Mouse (Mus musculus) right cerebral cortex, postnatal 10 days (tissue): ENCODE measurements around the gene Gsto2.
"Not testable (repeated sequence)": the region's sequence is repeated elsewhere in the genome, so short reads cannot be mapped to it uniquely, and the experiment has no call there.

Source experiments
- DNase-seq, 2 experiments: peaks; one replicate each; pipeline ENCODE4 v3.0.0; 2021; ENCODE audit warnings: low spot score in 2 of 2

The Gsto2 gene

DNA sequence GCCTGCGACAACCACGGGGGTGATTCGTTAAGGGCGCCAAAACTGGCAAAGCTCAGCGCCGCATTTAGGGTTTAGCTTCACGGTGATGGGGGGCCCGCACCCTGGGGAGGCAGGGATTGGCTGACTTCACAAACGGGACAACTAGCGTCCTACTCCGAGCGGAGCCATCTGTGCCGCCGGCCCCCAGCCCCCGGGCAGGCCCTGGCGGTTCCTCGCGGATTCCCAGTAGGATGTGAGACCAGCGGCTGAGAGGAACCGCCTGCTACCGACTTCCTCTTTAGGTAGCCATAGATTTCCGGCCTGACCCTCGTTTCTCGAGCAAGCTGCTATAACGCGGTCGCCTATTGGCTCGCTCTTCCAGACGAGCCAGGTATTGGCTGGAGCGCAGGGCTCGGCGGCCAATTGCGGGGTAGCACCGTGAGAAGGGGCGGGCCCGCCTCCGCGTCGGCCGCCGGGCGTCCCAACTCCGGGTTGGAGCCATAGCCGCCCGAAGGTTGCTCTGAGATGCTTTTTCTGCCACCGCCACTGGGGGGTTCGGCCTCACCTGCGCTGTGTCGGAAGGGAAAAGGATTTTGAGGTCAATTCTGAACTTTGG is at the start of gene Gsto2:
Gene Gsto2, plus strand, starts transcription at position 182 of the 595 bp plus-strand sequence.
- DNase-seq: peak; percentile 97 to 98

DNA sequence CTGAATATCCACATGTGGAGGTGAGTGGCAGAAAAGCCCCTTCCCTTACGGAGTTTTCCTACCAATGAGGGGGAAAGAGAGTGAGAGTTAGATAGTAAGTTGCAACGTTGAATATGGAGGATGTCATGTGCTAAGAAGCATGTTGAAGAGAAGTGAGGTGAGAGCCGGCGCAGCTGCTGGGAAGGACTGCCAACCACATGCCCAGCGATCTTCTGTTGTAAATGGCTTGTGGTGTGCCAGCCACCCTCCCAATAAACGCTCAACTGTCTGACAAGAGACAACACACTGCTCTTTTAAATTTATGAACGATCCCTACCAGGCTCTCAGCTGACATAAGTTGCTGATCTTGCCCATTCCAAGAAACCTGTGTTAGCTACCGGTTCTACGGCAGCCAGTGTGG is 47.6 kb upstream of the Gsto2 start:
- peak in 1 of 2 experiments; percentile 60 for DNase-seq

DNA sequence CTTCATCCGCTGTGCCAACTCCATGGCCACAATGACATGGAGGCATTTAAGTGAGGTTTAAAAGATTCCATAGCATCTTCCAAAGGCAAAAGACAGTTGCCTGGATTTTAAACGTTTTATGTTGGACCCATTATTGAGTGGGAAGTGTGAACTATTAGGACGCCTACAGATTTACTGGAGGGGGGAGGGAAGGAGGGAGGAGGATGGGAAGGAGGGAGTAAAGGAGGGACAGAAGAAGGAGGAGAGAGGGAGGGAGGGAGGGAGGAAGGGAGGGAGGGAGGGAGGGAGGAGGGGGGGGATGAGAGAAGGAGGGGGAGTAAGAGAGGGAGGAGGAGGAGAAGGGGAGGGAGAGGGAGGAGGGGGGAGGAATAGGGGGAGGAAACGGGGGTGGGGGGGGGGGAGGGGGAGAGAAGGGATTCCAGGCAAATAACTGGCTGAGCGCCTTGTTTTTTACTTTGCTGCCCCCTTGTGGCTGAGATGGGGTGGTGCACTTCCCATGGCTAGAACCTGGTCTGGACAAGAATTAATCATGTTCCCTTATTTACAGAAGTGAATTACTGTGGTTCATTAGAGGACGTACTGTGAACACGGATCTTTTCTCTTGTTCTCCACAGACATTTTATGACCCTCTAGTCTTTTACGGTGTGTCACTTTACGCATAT is 44.4 kb upstream of the Gsto2 start:
- peak; percentile 74 to 84 for DNase-seq

DNA sequence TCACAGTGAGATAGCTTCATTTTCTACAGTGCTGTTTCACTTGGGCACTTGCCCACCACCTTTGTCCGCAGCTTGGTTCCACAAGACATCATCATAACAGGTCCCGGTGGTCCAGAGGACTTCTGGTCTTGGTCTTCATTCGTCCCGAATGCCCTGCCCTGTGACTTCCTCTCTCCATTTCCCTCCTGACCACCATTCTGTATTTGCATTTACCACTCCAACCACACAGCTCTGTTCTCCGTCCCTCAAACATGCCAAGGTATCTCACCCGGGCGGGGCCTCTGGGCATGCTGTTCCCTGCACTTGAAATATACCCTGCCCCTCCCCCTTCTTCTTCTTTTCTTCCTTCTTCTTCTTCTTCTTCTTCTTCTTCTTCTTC is 43.9 kb upstream of the Gsto2 start:
- DNase-seq: peak in 1 of 2 experiments; percentile 20

DNA sequence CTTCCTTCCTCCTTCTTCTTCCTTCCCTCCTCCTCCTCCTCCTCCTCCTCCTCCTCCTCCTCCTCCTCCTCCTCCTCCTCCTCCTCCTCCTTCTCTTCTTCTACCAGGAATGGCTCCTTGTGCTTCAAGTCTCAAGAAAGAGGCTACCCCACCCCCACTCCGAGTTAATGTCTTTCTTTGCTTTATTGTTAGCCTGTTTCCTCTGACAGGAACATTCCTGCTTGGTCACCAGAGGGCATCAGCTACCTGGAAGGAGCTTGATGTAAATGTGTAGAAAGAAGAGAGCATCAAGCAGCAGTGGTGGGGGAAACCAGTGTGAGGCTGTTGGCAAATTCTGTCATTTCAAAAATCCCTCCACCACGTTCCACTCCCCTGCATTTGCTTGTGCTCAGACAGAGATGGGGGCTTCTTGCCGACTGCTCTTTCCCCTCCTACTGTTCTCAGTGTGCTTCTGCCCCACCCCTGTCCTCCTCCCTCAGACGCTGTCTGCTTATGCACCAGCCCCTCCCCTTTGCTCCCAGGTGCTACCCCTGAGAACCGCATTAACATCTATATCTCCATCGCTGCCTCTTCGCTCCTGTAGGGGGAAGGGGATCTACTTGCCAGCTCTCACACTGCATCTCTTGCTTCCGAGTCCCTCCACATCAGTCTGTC is 43.1 kb upstream of the Gsto2 start:
- peak in 1 of 2 experiments; percentile 29 for DNase-seq

DNA sequence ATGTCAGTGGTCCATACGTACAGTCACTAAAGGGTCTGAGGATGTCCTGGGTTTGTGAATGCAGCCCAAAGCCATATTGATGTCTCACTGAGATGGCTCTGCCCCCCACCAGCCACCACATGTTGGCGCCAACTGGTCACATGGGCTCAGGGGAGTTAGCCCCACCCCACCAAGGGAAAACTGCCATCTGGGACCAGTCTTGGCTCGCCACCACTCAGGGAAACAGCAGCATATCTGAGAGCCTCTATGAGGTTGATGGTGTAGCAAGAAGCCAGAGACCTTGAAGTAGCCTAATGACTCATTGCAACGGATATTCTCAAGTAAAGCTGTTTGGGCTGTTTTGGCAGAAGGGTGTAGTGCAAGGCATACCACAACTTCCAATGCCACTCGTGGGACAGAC is 41.3 kb upstream of the Gsto2 start:
- no peak for DNase-seq

DNA sequence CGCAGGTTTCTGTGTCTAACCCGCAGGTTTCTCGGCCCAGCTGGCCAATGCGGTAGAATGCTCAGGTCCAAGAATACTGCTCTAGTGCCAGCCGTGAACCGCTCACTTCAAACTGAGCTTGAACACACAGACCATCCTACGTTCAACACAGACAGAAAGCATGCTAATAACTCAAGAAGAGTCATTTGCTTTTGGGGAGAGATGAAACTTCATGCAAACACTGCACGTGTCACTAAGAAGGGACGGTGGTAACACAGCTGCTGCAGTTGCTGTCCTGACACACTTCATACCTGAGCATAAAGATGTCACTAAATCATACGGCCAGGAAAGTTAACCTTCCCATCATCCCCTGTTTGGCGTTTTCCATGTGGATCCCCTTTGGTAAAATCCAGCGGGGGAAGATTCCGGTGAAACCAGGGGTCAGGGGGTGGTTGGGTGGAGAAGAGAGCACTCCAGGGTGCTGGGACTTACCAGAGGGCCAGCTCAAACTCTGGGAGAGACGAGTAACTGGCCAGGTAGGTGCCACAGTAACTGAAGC is 35.4 kb upstream of the Gsto2 start:
- no peak for DNase-seq

DNA sequence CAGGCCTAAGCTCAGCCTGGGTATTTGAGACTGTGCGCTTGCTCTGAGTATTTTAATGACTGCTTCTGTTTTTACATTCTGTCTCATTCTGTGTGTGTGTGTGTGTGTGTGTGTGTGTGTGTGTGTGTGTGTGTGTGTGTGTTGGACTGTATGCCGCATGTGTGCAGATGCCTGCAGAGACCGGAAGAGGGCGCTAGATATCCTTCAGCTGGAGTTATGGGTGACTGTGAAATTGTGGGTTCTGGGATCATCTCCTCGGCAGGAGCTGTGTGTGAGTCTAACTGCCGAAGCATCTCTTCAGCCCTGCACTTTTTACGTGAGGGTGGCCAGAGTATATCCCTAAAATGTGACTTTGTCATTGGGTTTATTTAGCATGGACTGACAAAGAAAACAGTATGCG is 34.2 kb upstream of the Gsto2 start:
- no peak for DNase-seq

DNA sequence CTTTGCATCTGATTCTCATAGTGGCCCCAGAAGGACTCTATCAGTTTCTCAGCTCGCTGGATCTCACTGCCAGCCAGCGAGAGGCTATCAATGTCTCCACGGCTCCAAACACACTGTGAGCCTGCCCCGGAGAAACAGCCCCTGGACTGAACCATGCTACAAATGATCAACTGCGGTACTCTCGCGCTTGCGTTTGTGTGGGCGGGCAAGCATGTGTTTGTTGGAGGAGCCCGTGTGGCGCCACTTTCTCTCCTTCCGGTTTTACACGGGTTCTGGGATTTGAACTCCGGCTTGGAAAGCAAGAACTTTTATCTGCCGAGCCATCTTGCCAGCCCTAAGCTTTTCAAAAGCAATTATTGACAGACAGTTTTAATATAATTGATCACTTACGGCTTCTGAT is 33.0 kb upstream of the Gsto2 start:
- no peak for DNase-seq

DNA sequence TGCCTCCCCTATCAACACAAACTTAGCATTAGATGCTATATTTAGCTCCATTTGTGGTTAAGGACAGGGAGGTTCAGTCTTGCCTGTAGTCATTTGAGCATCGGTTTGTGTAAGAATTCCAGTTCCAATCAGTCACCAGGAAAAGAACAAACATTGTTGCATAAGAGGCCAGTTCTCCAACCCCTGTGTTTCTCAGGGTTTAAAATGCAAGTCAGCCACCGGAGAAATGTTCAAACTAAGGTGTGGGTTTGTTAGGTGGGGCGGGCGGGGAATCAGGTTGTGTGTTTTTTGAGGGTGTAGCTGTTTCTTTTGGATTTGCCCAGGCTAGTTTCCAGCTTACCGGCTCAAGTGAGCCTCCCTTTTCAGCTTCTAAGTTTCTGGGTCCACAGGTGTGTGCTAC is 30.7 kb upstream of the Gsto2 start:
- DNase-seq: no peak

DNA sequence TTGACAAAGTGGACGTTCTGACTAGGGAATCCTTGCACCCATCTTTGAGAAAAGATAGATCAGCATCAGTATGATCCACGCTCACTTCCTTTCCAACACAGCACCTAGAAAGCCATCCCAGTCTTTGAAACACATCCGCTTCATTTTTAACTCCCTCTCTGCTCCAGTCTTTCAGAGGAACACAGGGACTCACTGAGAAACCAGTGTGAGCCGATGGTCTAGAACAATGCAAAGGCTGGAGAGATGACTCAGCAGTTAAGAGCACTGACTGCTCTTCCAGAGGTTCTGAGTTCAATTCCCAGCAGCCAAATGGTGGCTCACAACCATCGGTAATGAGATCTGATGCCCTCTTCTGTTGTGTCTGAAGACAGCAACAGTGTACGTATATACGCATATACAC is 29.6 kb upstream of the Gsto2 start:
- DNase-seq: no peak

DNA sequence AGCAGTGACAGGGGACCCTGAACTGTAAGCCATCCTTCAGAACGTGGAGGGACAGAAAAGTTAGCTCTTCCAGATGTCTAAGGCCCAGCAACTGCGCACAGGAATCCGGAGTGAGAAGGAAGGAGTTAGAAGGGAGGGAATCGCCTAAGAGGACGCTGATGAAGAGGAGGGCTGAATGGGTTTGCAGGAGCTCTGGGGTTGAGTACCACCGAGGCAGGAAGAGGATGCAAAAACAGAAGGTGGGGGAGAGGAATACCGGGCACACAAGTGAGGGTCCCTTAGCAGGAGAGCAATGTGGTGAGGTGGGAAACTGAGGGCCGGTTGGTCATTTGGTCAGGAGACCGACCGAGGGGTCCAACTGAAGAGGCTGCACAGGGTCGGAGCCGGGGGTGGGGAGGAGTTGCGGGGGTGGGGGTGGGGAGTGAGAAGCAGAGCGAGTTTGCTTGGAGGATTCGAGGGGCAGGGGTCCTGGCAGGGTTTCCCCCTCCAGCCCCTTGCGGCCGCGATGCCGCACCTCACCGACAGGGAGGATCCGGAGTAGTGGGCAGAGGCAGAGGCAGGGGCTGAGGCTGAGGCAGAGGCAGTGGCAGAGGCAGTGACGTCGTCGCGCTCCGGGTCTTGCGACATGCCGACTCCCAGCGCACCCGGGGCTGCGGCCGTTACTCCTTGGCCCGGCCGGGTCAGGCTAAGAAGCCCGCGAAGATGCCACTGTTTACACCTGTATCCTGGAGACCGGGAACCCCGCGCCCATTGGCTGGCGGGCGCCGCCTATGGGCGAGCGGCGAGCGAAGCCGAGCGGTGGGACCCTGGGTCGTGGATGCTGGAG is 28.4 kb upstream of the Gsto2 start:
- DNase-seq: peak; percentile 71 to 72

DNA sequence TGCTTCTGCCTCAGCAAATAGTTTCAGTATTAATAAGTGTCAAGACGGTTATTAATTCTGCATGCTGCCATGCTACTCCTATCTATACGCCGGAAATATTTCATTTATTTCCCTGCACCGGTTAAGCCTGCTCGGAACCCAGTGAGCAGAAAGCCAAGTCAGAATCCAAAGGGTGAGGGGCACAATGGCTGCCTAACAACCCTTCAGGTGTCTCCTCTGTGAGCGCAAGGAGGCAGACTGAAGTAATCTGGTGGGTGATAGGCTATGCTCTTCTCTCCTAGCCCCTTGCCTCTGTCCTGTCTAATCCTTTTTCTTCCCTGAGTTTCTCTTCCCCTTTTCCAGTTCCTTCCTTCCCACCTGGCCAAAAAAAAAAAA is 27.8 kb upstream of the Gsto2 start:
- no peak for DNase-seq

DNA sequence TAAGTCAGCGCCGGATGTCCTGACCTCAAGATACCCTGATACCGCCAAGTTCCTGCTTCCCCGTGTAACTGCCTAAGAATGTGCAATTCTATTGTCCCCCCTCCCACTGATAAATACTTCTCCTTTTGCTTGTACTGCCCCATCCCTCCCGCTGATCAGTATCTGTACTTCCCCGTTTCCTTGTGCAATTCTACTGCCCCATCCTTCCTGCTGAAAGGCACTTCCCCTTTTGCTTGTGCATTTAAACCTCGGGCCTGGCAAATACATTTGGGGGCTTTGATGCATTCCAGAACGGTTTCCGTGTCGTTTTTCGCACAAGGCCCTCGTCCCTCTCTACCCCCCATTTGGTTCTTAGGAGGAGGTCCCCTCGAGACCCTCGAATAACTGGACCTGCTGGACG is 24.1 kb upstream of the Gsto2 start:
- DNase-seq: not testable (repeated sequence)

DNA sequence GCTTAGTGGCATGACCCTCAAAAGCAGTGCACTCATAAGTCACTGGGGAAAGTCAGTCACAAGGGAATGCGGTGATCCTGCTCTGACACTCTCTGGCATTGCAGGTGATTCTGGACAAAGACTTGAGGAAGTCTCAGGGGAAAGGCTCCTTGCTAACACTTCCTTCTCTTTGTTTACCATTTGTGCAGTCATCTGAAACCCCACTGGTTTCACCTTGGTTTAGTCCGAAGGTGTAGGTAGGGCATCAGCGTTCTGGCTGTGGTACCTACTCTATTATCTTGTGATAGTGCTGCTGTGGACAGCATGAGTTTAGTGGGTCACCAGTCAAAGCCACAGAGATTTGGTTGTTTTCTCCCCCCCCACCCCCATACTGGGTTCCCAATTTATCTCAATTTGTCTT is 15.6 kb upstream of the Gsto2 start:
- DNase-seq: no peak

DNA sequence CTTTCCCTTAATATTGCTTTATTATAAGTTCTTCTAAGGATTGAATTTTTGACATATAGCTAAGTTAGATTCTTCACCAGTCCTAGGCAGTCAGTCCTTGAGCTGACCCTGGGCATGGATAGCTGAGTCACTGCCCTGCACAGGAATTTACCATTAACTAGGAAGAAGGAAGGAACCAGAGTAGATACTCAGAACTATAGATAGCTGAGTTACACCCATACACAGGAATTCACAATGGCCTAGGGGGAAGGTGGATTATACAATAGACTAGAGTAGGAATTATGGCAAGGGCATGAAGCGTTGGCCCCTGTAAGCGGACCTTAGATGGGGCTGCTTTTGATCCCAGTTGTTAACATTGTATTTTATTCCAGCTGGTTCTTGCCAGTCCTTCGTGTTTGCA is 13.2 kb upstream of the Gsto2 start:
- not testable (repeated sequence) for DNase-seq

DNA sequence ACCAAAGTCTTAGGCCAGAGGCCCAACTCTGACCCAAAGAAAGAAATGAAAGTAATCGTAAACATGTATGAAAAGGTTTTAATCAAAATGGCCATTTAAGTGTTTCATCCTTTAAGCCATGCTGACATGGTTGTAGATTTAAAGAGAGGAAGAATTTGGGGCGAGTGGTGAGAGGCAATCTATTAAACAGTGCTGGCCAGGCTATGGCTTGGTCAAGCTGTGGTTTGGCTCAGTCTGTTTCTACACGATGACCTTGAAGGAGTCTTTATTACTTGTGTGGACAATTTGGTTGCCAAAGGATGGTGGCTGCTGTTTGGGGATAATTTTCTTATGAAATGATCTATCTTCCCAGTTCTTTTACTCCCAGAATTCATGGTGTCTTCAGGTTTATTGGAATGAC is 12.3 kb upstream of the Gsto2 start:
- DNase-seq: no peak

DNA sequence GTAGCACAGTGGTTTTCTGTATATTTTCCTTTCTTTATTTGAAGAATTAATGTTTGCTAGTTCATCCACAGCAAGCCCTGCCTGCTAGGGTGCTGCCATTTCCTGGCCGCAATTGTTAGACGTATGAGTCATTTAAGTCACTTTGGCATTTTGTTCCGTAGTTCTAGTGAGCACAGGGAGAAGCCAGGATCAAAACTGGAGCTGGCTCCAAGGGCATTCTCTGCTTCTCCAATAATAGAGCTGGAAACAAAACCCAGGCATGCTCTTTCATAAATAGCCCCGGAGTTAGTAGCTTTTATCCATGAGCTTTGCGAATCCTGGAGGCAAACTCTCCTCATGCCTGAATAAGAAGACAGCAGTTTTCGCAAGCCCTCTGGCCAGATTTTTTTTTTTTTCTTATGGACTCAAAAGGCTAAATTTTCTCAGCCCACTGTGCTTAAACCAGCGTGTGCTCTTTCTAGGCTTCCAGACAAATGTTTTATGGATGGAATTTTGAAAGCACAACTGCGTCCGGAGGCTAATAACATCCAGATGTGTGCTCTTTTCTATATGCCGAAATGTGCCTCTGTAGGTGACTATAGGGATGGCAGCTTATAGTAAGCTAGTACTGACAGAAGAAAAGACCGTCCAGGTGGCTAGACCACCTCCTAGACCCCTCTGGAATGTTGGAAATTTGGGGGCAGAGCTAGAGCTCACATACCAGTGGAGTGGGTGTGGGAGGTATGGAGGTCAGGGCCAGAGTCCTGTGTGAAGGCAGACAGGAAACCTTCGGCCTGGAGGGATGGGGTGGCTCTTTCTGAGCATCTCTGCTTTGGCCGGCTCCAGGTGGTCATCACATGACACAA is 11.2 kb upstream of the Gsto2 start:
- DNase-seq: no peak

DNA sequence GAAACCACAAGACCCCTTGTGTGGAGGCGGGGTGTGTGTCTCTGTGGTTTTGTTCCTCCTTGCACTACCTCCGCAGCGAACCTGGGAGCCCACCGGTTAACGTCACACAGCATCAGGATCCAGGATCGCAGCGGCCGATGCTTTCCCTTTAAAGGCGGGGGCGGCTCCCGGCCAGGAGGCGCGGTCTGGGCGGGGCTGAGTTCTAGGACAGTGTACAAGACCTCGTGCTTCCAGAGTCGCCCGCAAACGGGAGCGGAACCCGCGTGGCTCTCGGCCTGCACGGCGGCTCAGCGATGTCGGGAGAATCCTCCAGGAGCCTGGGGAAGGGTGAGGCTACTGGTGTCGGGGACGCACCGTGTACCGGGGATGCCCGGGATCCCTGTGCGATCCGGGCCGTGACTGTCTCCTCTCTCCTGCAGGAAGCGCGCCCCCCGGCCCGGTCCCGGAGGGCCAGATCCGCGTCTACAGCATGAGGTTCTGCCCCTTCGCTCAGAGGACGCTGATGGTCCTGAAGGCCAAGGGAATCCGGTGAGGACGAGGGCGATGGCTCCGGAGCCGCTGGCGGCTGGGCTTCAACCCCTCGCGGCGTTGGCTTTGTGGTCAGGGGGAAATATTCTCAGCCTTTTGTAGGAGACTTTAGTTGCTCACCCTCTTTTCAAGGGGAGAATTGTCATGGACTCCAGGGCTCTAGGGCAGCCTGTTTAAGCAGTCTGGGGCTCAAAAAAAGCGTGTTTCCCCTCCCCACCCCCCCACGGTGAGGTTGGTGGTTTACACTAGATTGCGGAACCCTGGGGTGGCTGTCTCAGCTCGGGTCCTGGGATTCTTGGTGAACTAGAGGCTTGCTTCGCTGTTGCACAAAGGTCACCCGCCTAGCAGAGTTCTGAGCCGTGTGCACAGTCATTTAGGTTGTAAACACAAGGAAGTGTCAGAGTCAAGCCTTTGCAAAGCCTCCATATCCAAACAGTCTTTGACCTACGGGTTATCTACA is 10.2 kb upstream of the Gsto2 start, which contains the start of gene Gsto1:
Gene Gsto1, plus strand, starts transcription at position 175 of the 988 bp plus-strand sequence.
- DNase-seq: peak; percentile 91 to 92
